Mouse (Mus musculus) stomach, embryonic 14.5 days (tissue): ENCODE results near the gene Supt5. TPM values are rescaled to one million over a fixed set of nuclear protein-coding genes. Genes with fewer than 3 reads are reported as not detected.
"Not testable (repeated sequence)": the region's sequence is repeated elsewhere in the genome, so short reads cannot be mapped to it uniquely, and the experiment has no call there.

Experiments
- ATAC-seq: fragments of 200-750 bp; cut with Nextera tagmentation; 2 replicates; pipeline ENCODE4 v1.8.0; 2017; ENCODE audit warnings: low read depth, moderate TSS enrichment; ENCODE audit not compliant: insufficient number of reproducible peaks, insufficient read depth, low FRiP score
- H3K27ac ChIP-seq: fragments of 300-500 bp; sonication (generic); 2 replicates; pipeline ENCODE4 v1.5.1; 2014; ENCODE audit warnings: mild to moderate bottlenecking, low read length, moderate library complexity, mixed read lengths
- H3K27me3 ChIP-seq: fragments of 300-500 bp; sonication (generic); 2 replicates; pipeline ENCODE4 v1.6.1; 2014; ENCODE audit warnings: low read length, control low read depth, mixed read lengths; ENCODE audit not compliant: control insufficient read depth, insufficient read depth
- H3K36me3 ChIP-seq: fragments of 300-500 bp; sonication (generic); 2 replicates; pipeline ENCODE4 v1.6.1; 2014; ENCODE audit warnings: mild to moderate bottlenecking, control low read depth, low read length, moderate library complexity, mixed read lengths; ENCODE audit not compliant: control insufficient read depth, insufficient read depth
- H3K4me1 ChIP-seq: fragments of 300-500 bp; sonication (generic); 2 replicates; pipeline ENCODE4 v1.6.1; 2014; ENCODE audit warnings: low read length, control low read depth, mixed read lengths; ENCODE audit not compliant: control insufficient read depth, insufficient read depth
- H3K4me2 ChIP-seq: fragments of 300-500 bp; sonication (generic); replicated peaks from 2 replicates; pipeline ENCODE4 v1.6.1; 2014; ENCODE audit warnings: low read depth, low read length, control low read depth
- H3K4me3 ChIP-seq: fragments of 300-500 bp; sonication (generic); 2 replicates; pipeline ENCODE4 v1.5.1; 2014; ENCODE audit warnings: low read depth, low read length, control low read depth
- H3K9ac ChIP-seq: fragments of 300-500 bp; sonication (generic); replicated peaks from 2 replicates; pipeline ENCODE4 v1.6.1; 2014; ENCODE audit warnings: low read depth, mild to moderate bottlenecking, control low read depth, low read length, moderate library complexity, mixed read lengths
- H3K9me3 ChIP-seq: fragments of 300-500 bp; sonication (generic); 2 replicates; pipeline ENCODE4 v1.6.1; 2016; ENCODE audit warnings: low read depth, low read length, control low read depth; ENCODE audit not compliant: control insufficient read depth
- WGBS: fragments of 180-500 bp; shearing (Covaris S2); extraction: QIAGEN DNeasy Blood & Tissue Kit; methylation state at CpG from one replicate; pipeline ENCODE4 v1.1.7; 2014; 5-methylcytosine and 5-hydroxymethylcytosine counted together
- polyA plus RNA-seq: library from polyadenylated mRNA; unstranded; fragments of >200 nt; fragmentation: Nextera tagmentation; extraction: Ambion mirVana; gene quantifications from 2 replicates; pipeline ENCODE4 v1.2.1, GENCODE M21; 2014

Supt5 gene
- 71.7 and 73.7 TPM in 2 replicates for polyA plus RNA-seq

DNA sequence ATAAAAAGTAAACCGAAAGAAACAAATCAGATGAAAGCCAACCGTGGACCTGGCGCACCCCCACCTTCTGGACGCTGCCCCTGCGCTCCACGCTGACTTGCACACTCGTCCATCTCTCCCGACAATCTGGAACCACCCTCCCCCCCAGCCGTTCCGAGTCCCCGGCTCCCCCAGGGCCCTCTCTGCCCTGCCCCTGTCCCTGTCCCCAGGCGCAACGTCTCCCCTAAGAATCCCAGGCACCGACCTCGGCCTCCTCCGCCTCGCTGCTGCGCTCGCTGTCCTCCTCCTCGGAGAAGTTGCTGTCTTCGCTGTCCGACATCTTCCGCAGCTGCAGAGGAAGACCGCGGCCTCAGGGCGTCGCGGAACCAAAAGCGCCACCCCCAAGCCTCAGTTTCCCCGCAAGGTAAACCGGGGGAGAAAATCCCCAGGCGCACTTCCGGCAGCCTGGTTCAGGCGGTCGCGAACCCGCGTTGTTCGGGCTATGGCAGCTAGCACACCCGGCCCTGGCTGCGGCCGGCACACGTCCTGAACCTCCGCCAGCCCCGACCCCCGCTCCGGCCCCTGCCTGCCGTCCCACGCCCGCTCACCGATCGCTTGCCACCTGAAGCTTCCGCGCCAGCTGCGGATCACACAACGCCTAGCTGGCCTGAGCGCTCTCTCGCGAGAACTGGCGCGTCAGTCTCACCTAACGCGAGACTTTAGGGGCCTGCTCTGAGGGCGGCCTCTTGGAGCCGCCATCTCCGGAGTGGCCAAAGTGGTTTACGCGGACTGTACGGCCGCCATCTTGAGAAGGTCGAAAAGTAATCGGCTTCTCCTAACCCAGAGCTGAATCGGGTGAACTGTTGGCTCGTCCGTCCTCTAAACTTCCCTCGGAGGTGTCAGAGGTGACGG, at the start of gene Supt5:
Gene Supt5 (minus strand): TSS at position 639 of the 891 bp plus-strand sequence.
- ATAC-seq, result peak; percentile 99
- WGBS, result under 1% methylated on average over 77 of the region's 77 CpGs
- no peaks in the 10 kb centered on the region for H3K9me3 ChIP-seq
- H3K27ac ChIP-seq, result peak within 1 kb of the TSS; percentile 83
- H3K4me1 ChIP-seq, result no peaks in the 10 kb centered on the region; the same call in 1 of the 2 replicates
- peak within 1 kb of the TSS; percentile 79 for H3K4me2 ChIP-seq
- no peaks in the 10 kb centered on the region for H3K27me3 ChIP-seq
- H3K9ac ChIP-seq, result peak within 1 kb of the TSS; percentile 91
- H3K4me3 ChIP-seq, result peak within 1 kb of the TSS; percentile 91
- peaks cover 4% of the 10 kb centered on the region; the same call in 1 of the 2 replicates for H3K36me3 ChIP-seq

DNA sequence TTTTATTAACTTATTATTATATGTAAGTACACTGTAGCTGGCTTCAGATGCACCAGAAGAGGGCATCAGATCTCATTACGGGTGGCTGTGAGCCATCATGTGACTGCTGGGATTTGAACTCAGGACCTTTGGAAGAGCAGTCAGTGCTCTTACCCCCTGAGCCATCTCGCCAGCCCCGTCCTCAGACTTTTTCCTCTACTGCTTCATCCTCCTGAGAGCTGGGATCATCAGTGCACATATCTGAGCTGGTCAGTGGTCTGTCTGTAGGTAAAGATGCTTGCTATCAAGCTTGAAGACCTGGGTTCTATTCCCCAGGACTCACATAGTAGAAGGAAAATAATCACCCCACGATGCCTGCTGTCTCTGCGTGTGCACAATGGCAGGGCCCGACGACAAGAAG, 48.8 kb upstream of the Supt5 start:
- WGBS, result 84% methylated on average over 7 of the region's 7 CpGs
- H3K4me2 ChIP-seq, H3K27ac ChIP-seq, H3K9ac ChIP-seq, H3K4me3 ChIP-seq, ATAC-seq, H3K9me3 ChIP-seq, H3K27me3 ChIP-seq: not testable (repeated sequence)
- Histone ChIP-seq H3K4me1 (peaks cover 13% of the 10 kb centered on the region), H3K36me3 (peaks cover 35% of the 10 kb centered on the region)

DNA sequence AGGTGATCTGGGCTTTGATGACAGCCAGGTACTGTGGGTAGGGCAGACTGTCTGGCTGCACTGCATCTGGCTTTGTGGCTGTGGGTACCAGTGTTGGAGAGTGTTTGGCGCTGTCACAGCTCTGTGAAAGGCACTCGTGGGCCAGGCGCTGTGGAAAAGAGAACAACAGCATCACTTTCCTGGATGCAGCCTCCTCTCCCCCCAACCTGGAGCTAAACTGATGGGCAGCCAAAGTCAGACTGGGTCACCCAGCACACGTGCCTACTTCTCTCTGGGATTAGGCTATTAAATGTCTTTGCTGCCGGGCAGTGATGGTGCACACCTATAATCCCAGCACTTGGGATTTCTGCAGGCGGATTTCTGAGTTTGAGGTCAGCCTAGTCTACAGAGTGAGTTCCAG, 48.3 kb upstream of the Supt5 start:
- 76% methylated on average over 6 of the region's 6 CpGs for WGBS
- not testable (repeated sequence) for ATAC-seq, H3K9me3 ChIP-seq

DNA sequence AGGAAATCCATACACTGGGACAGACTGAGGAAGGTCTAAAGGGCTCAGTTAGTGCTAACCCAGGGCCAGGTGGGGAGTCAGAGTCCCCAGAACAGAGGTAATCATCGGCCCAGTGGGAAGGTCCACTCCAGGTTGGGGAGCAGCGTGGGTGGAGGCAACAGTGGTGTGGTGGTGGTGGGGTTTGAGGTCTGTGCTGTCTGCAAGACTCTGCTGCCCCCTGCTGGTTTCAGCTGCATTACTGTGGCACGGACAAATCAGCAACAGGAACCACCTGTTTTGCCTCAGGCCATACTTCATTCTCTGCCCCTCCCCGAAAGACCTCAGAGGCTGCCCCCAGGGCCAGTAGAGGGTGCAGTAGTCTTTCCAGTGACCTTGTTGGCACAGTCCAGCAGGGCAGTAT, 47.9 kb upstream of the Supt5 start:
- Histone ChIP-seq H3K27me3 (no peaks in the 10 kb centered on the region), H3K4me2 (no peak overlapping the region), H3K36me3 (peaks cover 35% of the 10 kb centered on the region), H3K27ac (no peak overlapping the region; the same call in 1 of the 2 replicates), H3K9ac (0 out of 2 replicates have a peak overlapping the region, but pooled peaks have one; percentile 10), H3K9me3 (no peaks in the 10 kb centered on the region), H3K4me1 (peaks cover 11% of the 10 kb centered on the region), H3K4me3 (no peak overlapping the region)
- ATAC-seq, result peak; percentile 43
- WGBS, result 2% methylated on average over 4 of the region's 4 CpGs

More for the DNA sequence above, 48.3 kb upstream of the Supt5 start:
- Histone ChIP-seq H3K4me1 (peaks cover 15% of the 10 kb centered on the region), H3K36me3 (peaks cover 35% of the 10 kb centered on the region)
- H3K4me2 ChIP-seq, H3K9ac ChIP-seq, H3K27ac ChIP-seq, H3K4me3 ChIP-seq, H3K27me3 ChIP-seq: not testable (repeated sequence)

DNA sequence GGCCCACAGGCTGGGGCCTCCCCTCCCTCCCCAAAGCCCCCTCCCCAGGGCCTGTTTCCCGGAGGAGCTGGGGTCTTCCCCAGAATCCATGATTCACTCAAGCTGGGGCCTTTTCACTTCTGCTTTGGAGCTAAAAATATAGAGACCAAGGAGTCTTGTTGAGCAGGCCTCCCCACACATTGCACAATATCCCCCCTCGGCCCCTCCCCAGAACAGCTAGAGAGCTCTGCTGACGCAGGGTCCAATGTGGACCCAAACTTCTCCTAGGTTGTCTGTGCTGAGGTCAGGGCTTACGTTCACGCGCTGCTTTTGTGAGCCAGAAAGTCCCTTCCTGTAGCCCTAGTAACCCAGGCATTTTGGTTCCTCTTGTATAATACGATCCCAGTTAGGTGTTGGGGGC, 47.5 kb upstream of the Supt5 start:
- Histone ChIP-seq H3K27me3 (no peaks in the 10 kb centered on the region), H3K27ac (no peak overlapping the region; the same call in 1 of the 2 replicates), H3K4me3 (no peak overlapping the region), H3K9me3 (no peaks in the 10 kb centered on the region), H3K4me1 (peaks cover 13% of the 10 kb centered on the region), H3K9ac (0 out of 2 replicates have a peak overlapping the region, but pooled peaks have one; percentile 10), H3K36me3 (peaks cover 35% of the 10 kb centered on the region), H3K4me2 (no peak overlapping the region)
- ATAC-seq, result no peak
- WGBS, result 81% methylated on average over 7 of the region's 7 CpGs

DNA sequence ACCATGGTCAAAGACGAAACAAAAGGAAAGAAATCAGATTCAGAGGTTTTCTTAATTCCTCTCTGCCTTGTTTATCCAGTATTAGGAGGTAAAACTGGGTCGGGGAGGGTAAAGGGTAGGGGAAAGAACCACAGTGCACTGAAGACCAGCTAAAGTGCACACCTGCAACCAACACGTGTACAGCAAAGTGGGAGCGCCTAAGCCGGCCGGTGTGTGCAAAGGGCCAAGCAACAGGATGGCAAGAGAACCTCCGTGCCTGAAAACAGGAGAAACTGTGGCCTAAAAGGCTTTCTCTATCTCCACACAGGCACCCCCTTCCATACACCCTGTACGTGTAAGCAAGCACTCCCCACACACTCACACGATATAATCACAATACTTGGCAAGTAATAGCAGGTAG, 46.6 kb upstream of the Supt5 start:
- H3K9me3 ChIP-seq, result no peaks in the 10 kb centered on the region
- ATAC-seq, result no peak
- no peak overlapping the region for H3K9ac ChIP-seq
- H3K27me3 ChIP-seq, result no peaks in the 10 kb centered on the region
- no peak overlapping the region for H3K4me2 ChIP-seq
- 91% methylated on average over 9 of the region's 9 CpGs for WGBS
- H3K4me1 ChIP-seq, result peaks cover 21% of the 10 kb centered on the region
- H3K36me3 ChIP-seq, result peaks cover 31% of the 10 kb centered on the region
- no peak overlapping the region for H3K27ac ChIP-seq
- no peak overlapping the region for H3K4me3 ChIP-seq

DNA sequence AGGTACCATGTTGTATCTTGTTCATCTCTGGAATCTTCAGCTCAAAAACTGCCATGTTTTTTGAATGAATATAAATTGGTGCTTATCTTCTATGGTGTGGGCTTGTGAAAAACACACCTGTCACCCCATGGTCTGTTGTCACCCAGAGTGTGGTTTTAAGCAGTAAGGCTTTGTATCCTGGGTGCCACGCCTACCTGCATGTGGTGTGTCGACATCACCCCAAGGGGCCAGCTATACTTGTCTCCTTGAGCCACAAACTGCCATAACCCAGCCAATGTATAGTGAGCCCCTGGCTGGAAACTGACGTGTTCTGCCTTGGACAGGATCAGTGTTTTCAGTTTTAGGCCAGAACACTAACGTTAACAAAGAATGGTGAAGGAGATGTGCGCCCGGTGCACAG, 45.6 kb upstream of the Supt5 start:
- no peaks in the 10 kb centered on the region for H3K27me3 ChIP-seq
- no peak for ATAC-seq
- H3K4me1 ChIP-seq, result peaks cover 25% of the 10 kb centered on the region
- no peak overlapping the region; the same call in 1 of the 2 replicates for H3K27ac ChIP-seq
- H3K36me3 ChIP-seq, result peaks cover 24% of the 10 kb centered on the region
- H3K9me3 ChIP-seq, result no peaks in the 10 kb centered on the region
- H3K9ac ChIP-seq, result no peak overlapping the region
- H3K4me3 ChIP-seq, result no peak overlapping the region
- WGBS, result 80% methylated on average over 6 of the region's 6 CpGs
- H3K4me2 ChIP-seq, result no peak overlapping the region

DNA sequence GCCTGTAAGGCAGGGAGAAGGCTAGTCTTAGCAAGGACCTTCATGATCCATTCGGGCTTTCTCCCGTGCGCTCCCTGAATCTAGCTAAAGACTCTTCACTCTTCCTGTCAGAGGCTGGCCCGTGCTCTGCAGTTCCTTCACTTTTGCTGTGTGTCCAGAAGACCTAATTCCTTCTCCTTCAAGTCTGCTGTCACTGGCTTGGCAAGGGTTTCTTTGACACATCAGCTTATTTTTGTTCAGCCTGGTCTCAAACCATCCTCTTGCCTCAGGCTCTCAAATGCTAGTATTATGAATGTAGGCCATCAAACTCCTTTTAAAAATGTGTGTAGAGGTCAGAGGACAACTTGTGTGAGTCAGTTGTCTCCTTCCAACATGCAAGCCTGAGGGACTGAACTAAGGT, 45.1 kb upstream of the Supt5 start:
- H3K27me3 ChIP-seq, result no peaks in the 10 kb centered on the region
- H3K27ac ChIP-seq, result peak overlapping the region; percentile 96; the same call in 1 of the 2 replicates
- ATAC-seq, result no peak
- no peaks in the 10 kb centered on the region for H3K9me3 ChIP-seq
- peaks cover 25% of the 10 kb centered on the region for H3K4me1 ChIP-seq
- no peak overlapping the region for H3K9ac ChIP-seq
- WGBS, result 73% methylated on average over 4 of the region's 4 CpGs
- H3K4me2 ChIP-seq, result no peak overlapping the region
- no peak overlapping the region for H3K4me3 ChIP-seq
- peaks cover 19% of the 10 kb centered on the region for H3K36me3 ChIP-seq
